Mouse (Mus musculus): ENCODE measurements at regions not wholly inside any gene's neighbourhood (a gene's known extent, or its start where the extent isn't known, plus 50 kb on each side); places are given as distances from the start of the nearest gene placed in this dataset.

- no peak overlapping the region for H3K27ac ChIP-seq (replicated peaks; ENCODE audit: low read depth, low read length)
- no peak overlapping the region for H3K4me3 ChIP-seq (ENCODE audit: insufficient read depth, low read depth, low read length)
- H3K4me1 ChIP-seq (ENCODE audit: control insufficient read depth, insufficient read depth, insufficient read length, low read length): no peaks in the 10 kb centered on the region
These were observed 149.3 kb upstream of the Tbc1d2b start for GRCm38 (mm10) chr9:90419762-90420541.

GRCm38 (mm10) chr9:90408789-90409188 is 138.2 kb upstream of the Tbc1d2b start:
- no peak overlapping the region for H3K4me3 ChIP-seq (ENCODE audit: insufficient read depth, low read depth, low read length)
- H3K27ac ChIP-seq (replicated peaks; ENCODE audit: low read depth, low read length): no peak overlapping the region
- no peaks in the 10 kb centered on the region for H3K4me1 ChIP-seq (ENCODE audit: control insufficient read depth, insufficient read depth, insufficient read length, low read length)

GRCm38 (mm10) chr9:90407573-90407972 is 137.0 kb upstream of the Tbc1d2b start:
- no peaks in the 10 kb centered on the region for H3K4me1 ChIP-seq (ENCODE audit: control insufficient read depth, insufficient read depth, insufficient read length, low read length)

GRCm38 (mm10) chr9:90388401-90388800 is 117.8 kb upstream of the Tbc1d2b start:
- Histone ChIP-seq H3K4me3 (ENCODE audit: insufficient read depth, low read depth, low read length) (no peak overlapping the region), H3K4me1 (ENCODE audit: control insufficient read depth, insufficient read depth, insufficient read length, low read length) (no peaks in the 10 kb centered on the region)

More at GRCm38 (mm10) chr9:90407573-90407972, 137.0 kb upstream of the Tbc1d2b start:
- Histone ChIP-seq H3K4me3 (ENCODE audit: insufficient read depth, low read depth, low read length) (no peak overlapping the region), H3K27ac (replicated peaks; ENCODE audit: low read depth, low read length) (no peak overlapping the region)

GRCm38 (mm10) chr9:90385047-90385446 is 114.4 kb upstream of the Tbc1d2b start:
- Histone ChIP-seq H3K4me3 (ENCODE audit: insufficient read depth, low read depth, low read length) (no peak overlapping the region), H3K4me1 (ENCODE audit: control insufficient read depth, insufficient read depth, insufficient read length, low read length) (no peaks in the 10 kb centered on the region), H3K27ac (replicated peaks; ENCODE audit: low read depth, low read length) (no peak overlapping the region)

More at GRCm38 (mm10) chr9:90388401-90388800, 117.8 kb upstream of the Tbc1d2b start:
- no peak overlapping the region for H3K27ac ChIP-seq (replicated peaks; ENCODE audit: low read depth, low read length)

- no peak overlapping the region for H3K27ac ChIP-seq (replicated peaks; ENCODE audit: low read depth, low read length)
- H3K4me3 ChIP-seq (ENCODE audit: insufficient read depth, low read depth, low read length): no peak overlapping the region
- no peaks in the 10 kb centered on the region for H3K4me1 ChIP-seq (ENCODE audit: control insufficient read depth, insufficient read depth, insufficient read length, low read length)
These were observed 109.5 kb upstream of the Tbc1d2b start for GRCm38 (mm10) chr9:90380099-90380498.

- H3K4me3 ChIP-seq (ENCODE audit: insufficient read depth, low read depth, low read length): no peak overlapping the region
- no peak overlapping the region for H3K27ac ChIP-seq (replicated peaks; ENCODE audit: low read depth, low read length)
These were observed 99.0 kb upstream of the Tbc1d2b start for GRCm38 (mm10) chr9:90369568-90369967.

GRCm38 (mm10) chr9:90367745-90368144 is 97.1 kb upstream of the Tbc1d2b start:
- H3K27ac ChIP-seq (replicated peaks; ENCODE audit: low read depth, low read length): no peak overlapping the region
- H3K4me1 ChIP-seq (ENCODE audit: control insufficient read depth, insufficient read depth, insufficient read length, low read length): no peaks in the 10 kb centered on the region
- H3K4me3 ChIP-seq (ENCODE audit: insufficient read depth, low read depth, low read length): no peak overlapping the region

More at GRCm38 (mm10) chr9:90369568-90369967, 99.0 kb upstream of the Tbc1d2b start:
- no peaks in the 10 kb centered on the region for H3K4me1 ChIP-seq (ENCODE audit: control insufficient read depth, insufficient read depth, insufficient read length, low read length)

- Histone ChIP-seq H3K4me1 (ENCODE audit: control insufficient read depth, insufficient read depth, insufficient read length, low read length) (no peaks in the 10 kb centered on the region), H3K27ac (replicated peaks; ENCODE audit: low read depth, low read length) (no peak overlapping the region)
These were observed 55.9 kb upstream of the Tbc1d2b start for GRCm38 (mm10) chr9:90326531-90326930.

More at GRCm38 (mm10) chr9:90326531-90326930, 55.9 kb upstream of the Tbc1d2b start:
- no peak overlapping the region for H3K4me3 ChIP-seq (ENCODE audit: insufficient read depth, low read depth, low read length)
